Mouse (Mus musculus) Patski (cell line): ENCODE data around the gene Etv3. TPM values are rescaled to one million over a fixed set of nuclear protein-coding genes. Genes with fewer than 3 reads are reported as not detected.

ENCODE experiments used
- ATAC-seq: fragments of 100-300 bp; one replicate; pipeline ENCODE4 v1.8.0; 2021
- CTCF ChIA-PET: fragments of 350-600 bp; sonication (Branson Sonifier 250); formaldehyde crosslinking; loops from one replicate; lab custom pipeline; 2022; ENCODE audit warnings: inconsistent platforms; lab: Charles Lee
- POLR2A ChIA-PET: fragments of 350-600 bp; sonication (Branson Sonifier 250); formaldehyde crosslinking; loops from one replicate; lab custom pipeline; 2022; ENCODE audit warnings: antibody characterized with exemption, inconsistent platforms; lab: Charles Lee
- DNase-seq: peaks from one replicate; pipeline ENCODE4 v3.0.0-alpha.2; 2011; ENCODE audit warnings: low read depth, low spot score
- H3K27me3 ChIP-seq: fragments of 371-371 bp; one replicate; pipeline ENCODE4 v1.5.1; 2021
- CTCF ChIP-seq: fragments of 100-300 bp; IDR thresholded peaks from one replicate; pipeline ENCODE4 v1.5.1; 2021
- in situ Hi-C: fragments of 300-500 bp; cut with MboI; formaldehyde crosslinking; loops from 3 replicates; pipeline ENCODE4 v1.11.1; 2018; ENCODE audit warnings: low pct_unique_long_range_greater_than_20kb, mixed read lengths
- polyA plus RNA-seq: library from polyadenylated mRNA; unstranded; gene quantifications from one replicate; pipeline ENCODE4 v1.2.3, GENCODE M21; 2021

The Etv3 gene
- polyA plus RNA-seq, 1 experiment from 2014 or later = 17.7 TPM

DNA sequence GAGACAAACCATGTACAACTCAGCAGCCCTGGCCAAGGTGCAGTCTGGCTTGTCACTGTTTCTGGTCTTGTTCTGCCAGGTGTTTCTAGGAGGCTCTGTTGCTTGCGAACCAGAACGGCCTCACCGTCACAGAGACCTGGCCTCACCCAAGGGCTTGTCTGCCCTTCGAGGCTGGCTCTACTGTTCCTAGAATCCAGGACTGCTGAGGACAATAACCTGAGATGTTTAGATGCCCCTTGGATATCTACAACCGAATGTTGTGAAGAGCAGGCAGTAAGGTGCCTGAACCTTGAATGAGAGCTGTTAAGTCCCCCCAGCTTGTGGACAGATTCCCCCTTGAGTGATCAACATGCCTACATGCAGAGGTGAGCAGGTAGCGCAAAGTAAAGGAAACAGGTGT is 22.4 kb upstream of the Etv3 start:
- POLR2A ChIA-PET = no interaction called here
- in situ Hi-C loops = loop anchor here (10.0 kb wide), 2 partner anchors 52 to 468 kb away; no protein-coding TSS in a partner anchor

GRCm38 (mm10) chr3:87504330-87504729 is 20.9 kb upstream of the Etv3 start:
- peak; percentile 93 for TF ChIP-seq CTCF
- ChIA-PET CTCF (interaction anchor here (0.7 to 3.0 kb wide), 32 partner anchors 8 to 473 kb away, joined by 3 to 29 read pairs (median 4); partner anchors contain the start of gene Etv3), POLR2A (no interaction called here)
- DNase-seq = no peak
- ATAC-seq = no peak
- in situ Hi-C loops = loop anchor here (10.0 kb wide), 2 partner anchors 50 to 470 kb away; no protein-coding TSS in a partner anchor
- H3K27me3 ChIP-seq = peaks cover 40% of the 10 kb centered on the region

More for the DNA sequence above, 22.4 kb upstream of the Etv3 start:
- CTCF ChIA-PET = interaction anchor here (0.9 to 2.5 kb wide), 6 partner anchors 12 to 259 kb away, joined by 3 to 29 read pairs (median 5); no protein-coding TSS in a partner anchor
- DNase-seq (no peak), ATAC-seq (no peak)
- peaks cover 40% of the 10 kb centered on the region for H3K27me3 ChIP-seq
- TF ChIP-seq CTCF = no peak

DNA sequence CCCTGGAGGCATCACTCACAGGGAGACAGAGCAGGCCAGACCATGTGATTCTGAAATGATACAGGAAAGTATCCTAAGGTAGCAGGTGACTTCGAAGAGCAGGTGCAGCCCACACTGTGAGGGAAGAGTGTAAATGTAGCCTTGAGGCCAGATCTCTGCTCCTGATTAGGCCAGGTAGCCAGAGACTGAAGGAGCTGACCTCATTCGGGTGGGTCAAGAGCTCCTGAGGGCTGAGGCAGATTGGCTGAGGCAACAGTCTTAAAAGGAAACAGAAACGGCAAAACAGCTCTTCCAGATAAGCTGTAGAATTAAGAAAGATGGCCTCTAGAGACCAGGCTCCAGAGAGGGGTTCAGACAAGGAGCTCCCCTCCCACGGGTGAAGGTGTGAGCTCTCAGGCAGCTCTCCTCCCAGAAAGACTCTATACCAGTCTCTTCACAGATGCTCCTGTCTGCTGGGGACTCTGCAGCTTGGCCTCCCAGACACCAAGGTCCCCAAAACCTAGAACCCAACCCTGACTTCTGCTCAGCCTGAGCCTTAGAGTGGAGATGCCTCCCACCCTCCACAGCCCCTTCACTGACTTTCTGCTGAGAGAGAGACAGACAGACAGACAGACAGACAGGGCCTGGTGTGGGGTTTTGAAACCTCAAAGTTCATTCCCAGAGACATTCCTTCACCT is 20.3 kb upstream of the Etv3 start:
- in situ Hi-C loops = loop anchor here (10.0 kb wide), 2 partner anchors 50 to 470 kb away; no protein-coding TSS in a partner anchor
- peaks cover 39% of the 10 kb centered on the region for H3K27me3 ChIP-seq
- DNase-seq = no peak
- ChIA-PET CTCF (interaction anchor here (0.7 to 3.0 kb wide), 31 partner anchors 9 to 474 kb away, joined by 3 to 29 read pairs (median 4); partner anchors contain the start of gene Etv3), POLR2A (no interaction called here)
- TF ChIP-seq CTCF = no peak
- ATAC-seq = no peak

DNA sequence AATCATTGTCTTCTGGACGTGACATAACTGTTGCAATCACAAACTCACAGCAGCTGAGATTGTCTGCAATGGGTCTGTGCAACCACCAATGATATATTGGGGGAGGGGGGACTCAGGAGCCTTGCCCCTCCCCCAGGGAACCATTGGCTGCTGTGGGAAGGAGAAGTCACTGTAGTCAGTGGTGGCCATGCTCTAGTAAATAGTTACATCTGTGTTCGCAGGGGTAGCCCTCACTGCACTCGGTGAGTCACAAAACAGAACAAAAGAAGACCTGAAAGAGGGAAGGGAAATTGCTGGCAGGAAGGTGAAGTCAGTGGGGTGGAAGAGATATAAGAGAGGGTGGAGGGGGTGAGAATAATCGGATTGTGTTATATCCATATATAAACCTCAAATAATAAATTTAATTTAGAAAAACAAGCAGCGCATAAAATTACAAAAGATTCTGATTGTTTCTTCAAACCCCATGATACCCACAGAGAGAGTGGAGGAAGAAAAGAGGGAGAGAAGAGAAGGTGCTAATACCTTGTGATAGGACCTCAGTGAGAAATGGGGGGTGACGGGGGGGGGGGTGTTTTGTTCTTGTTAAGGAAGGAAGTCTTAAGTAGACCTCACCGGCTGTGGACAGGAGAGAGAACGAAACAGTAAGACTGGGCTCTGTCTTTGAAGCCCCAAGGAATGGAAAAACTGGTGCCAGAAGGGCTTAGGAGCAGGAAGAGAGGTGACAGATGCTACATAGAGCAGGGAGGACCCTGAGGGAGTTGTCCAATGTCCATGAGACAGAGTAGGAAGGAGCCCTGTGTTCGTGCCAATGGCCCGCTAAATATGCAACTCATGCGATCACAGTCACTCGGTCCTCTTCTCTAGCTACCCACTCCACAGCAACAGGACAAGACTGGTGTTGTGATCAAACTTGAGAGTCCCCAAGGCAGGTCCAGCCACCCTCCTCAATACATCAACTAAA is 18.5 kb upstream of the Etv3 start:
- no peak for DNase-seq
- TF ChIP-seq CTCF = no peak
- ChIA-PET POLR2A (no interaction called here), CTCF (interaction anchor here (1.1 to 3.0 kb wide), 6 partner anchors 7 to 184 kb away, joined by 3 to 12 read pairs (median 4); no protein-coding TSS in a partner anchor)
- peaks cover 32% of the 10 kb centered on the region for H3K27me3 ChIP-seq
- in situ Hi-C loops = loop anchor here (10.0 kb wide), 2 partner anchors 48 to 472 kb away; no protein-coding TSS in a partner anchor
- ATAC-seq = no peak

- H3K27me3 ChIP-seq = peaks cover 18% of the 10 kb centered on the region
- peak; percentile 60 for DNase-seq
Observed at GRCm38 (mm10) chr3:87508205-87508901, 16.9 kb upstream of the Etv3 start.

DNA sequence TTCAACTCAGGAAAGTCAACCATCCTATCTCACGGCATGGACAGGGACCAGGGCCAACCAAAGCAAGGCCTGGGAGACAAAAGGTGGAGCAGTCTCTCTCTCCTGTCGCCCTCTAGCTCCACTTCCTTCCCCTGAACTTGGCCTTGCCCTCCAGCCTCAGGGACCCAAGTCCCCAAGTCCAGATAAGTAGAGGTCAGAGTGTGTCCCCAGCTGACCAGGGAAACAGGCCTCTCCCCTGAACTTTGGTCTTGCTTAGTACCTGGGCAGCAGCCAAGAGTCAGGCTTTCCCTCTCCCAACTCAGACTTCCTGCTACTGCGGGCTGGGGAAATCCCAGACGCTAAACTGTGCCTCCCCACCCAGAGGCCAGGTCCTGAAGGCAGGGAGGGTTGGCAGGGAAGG is 16.1 kb upstream of the Etv3 start:
- DNase-seq (no peak), ATAC-seq (no peak)
- POLR2A ChIA-PET = no interaction called here
- CTCF ChIA-PET = interaction anchor here (1.0 to 2.4 kb wide), 2 partner anchors 11 to 53 kb away, joined by 3 to 15 read pairs; no protein-coding TSS in a partner anchor
- TF ChIP-seq CTCF = no peak
- peaks cover 11% of the 10 kb centered on the region for H3K27me3 ChIP-seq
- in situ Hi-C loops = loop anchor here (10.0 kb wide), 2 partner anchors 46 to 474 kb away; no protein-coding TSS in a partner anchor

More at GRCm38 (mm10) chr3:87508205-87508901, 16.9 kb upstream of the Etv3 start:
- ATAC-seq = peak; percentile 56
- TF ChIP-seq CTCF = peak; percentile 81
- POLR2A ChIA-PET = no interaction called here
- CTCF ChIA-PET = interaction anchor here (1.0 to 2.4 kb wide), 5 partner anchors 9 to 186 kb away, joined by 3 to 15 read pairs (median 4); no protein-coding TSS in a partner anchor
- in situ Hi-C loops = loop anchor here (10.0 kb wide), 2 partner anchors 46 to 474 kb away; no protein-coding TSS in a partner anchor

DNA sequence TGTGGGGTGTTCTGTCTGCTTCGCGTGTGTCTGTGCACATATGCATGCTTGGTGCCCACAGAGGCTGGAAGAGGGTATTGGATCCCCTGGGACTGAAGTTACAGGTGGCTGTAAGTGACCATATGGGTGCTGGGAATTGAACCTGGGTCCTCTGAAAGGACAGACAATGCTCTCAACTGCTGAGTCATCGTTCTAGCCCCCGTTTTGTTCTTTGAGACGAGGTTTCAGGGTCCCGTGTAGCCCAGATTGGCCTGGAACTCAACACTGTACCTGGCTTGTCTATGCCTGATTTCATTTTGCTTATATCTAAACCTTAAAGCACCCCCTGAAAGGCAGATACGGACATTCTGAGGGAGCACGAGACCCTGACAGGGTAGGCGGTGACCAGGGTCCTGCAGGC is 14.4 kb upstream of the Etv3 start:
- TF ChIP-seq CTCF = no peak
- POLR2A ChIA-PET = no interaction called here
- ATAC-seq = no peak
- in situ Hi-C loops = no loop called here
- no peak for DNase-seq
- CTCF ChIA-PET = interaction anchor here (1.5 to 2.4 kb wide), 2 partner anchors 51 to 52 kb away, joined by 5 to 15 read pairs; no protein-coding TSS in a partner anchor
- H3K27me3 ChIP-seq = peaks cover 2% of the 10 kb centered on the region

- H3K27me3 ChIP-seq = no peaks in the 10 kb centered on the region
- ChIA-PET POLR2A (no interaction called here), CTCF (interaction anchor here (1.5 kb wide), 1 partner anchor 50 kb away, joined by 5 read pairs; no protein-coding TSS in a partner anchor)
- in situ Hi-C loops = no loop called here
- TF ChIP-seq CTCF = no peak
- DNase-seq (no peak), ATAC-seq (no peak)
Observed at GRCm38 (mm10) chr3:87511971-87512765, 13.0 kb upstream of the Etv3 start.
